Mouse (Mus musculus): ENCODE measurements around the gene Ap5s1.

The Ap5s1 gene

DNA sequence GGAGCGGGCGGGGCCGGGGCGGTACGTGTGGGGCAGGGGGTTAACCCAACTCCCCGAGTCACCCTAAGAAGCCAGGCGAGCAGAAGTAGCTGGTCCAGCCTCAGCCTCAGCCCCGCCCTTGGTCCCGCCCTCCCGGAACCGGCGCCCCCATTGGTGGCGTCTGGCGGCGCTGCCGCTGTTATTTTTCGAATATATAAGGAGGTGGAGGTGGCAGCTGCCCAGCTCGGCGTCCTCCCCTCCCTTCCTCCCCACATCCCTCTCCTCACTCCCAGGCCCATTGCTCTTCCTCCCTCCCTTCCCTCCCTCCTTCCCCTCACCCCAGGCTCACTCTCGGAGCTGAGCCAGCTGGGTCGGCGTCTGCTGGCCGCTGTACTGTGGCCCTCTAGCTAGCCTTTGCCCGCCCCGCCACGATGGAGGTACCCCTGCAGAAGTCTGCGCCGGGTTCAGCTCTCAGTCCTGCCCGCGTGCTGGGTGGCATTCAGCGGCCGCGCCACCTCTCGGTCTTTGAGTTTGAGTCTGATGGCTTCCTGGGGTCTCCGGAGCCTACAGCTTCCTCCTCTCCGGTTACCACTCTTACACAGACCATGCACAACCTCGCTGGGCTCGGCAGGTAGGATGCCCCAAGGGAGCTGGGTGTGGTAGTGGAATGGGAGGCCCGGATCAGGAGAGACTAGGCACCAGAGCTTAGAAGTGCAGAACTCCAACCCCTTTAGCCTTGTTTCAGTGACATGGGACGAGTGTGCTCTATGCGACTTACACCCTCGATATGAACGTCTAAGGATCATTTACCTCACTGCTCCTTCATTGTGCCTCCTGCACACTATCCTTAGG, 19.9 kb upstream of the Ap5s1 start, which contains the start of the genes Cdc25b and Spef1:
Gene Cdc25b (plus strand): TSS at position 179 of the 831 bp plus-strand sequence.
Gene Spef1 (minus strand): TSS at position 512 of the 831 bp plus-strand sequence.
- peak; percentile 54 to 68 for DNase-seq (ENCODE audit: low spot score in 2 of 2)

DNA sequence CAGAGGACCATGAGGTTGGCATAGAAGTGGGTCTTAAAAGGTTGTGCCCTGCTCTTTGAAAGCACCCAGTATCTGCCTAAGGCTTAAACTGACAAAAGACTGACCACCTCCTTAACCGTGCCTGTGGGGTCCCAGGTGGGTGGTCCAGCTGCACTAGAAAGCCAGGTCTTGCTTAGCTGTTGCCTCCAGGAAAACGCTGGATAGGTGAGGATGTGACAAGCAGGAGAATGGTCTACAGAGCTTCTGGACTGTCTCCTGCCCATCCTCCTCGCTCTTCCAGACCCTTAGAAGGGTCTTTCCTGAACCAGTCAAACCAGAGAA, 19.3 kb upstream of the Ap5s1 start:
- DNase-seq (ENCODE audit: low spot score in 2 of 2): no peak

DNA sequence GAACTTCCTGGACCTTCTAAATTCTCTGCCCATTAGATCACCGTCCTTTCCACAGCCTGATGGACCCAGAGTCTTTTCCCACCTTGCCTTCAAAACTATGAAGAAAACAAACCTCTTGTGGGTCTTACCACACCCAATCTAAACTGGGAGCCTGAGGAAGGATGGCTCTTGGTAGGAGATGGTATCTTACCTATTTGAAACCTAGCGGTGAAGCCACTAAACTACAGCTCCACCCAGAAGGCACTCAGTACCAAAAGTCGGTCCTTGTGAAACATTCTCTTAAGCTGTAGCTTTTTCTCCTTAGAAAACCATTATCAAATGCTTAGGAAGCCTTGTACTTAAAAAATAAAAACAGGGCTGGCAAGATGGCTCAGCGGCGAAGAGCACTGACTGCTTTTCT, 18.6 kb upstream of the Ap5s1 start:
- DNase-seq (ENCODE audit: low spot score in 2 of 2): no peak

DNA sequence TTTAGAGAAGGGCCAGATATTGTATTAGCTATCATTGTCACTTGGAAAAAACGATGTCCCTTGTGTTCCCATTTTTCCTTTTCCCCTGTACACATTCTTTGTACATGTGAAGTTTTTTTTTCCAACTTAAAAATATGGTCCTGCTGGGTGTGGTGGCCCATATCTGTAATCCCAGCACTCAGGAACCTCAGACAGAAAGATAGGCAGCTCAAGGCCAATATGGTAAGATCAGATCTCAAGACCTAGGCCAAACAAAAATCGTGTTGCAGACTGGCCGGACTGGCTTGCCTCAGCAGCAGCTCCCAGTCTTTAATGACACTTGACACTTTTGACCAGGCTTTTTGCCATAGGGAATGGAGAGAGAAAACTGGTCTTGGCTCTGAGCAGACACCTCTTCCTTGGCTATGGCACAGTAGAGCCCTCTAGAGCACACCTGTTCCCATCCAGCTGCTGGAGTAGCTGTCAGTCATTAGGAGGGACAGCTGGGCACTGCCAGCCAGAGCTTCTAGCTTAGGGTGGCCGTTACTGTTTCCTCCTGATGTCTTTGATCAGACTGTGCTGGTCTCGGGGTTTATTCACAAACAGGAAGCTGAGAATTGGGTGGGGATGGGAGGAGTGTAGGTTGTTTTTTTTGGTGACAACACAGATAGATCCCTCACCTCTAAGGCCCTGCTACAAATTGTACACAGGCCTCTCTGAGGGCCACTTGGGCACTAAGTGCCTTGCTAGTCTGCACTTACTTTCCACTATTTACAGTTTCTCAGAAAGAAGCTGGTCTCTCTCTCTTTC, 17.2 kb upstream of the Ap5s1 start:
- DNase-seq (ENCODE audit: low spot score in 2 of 2): no peak

DNA sequence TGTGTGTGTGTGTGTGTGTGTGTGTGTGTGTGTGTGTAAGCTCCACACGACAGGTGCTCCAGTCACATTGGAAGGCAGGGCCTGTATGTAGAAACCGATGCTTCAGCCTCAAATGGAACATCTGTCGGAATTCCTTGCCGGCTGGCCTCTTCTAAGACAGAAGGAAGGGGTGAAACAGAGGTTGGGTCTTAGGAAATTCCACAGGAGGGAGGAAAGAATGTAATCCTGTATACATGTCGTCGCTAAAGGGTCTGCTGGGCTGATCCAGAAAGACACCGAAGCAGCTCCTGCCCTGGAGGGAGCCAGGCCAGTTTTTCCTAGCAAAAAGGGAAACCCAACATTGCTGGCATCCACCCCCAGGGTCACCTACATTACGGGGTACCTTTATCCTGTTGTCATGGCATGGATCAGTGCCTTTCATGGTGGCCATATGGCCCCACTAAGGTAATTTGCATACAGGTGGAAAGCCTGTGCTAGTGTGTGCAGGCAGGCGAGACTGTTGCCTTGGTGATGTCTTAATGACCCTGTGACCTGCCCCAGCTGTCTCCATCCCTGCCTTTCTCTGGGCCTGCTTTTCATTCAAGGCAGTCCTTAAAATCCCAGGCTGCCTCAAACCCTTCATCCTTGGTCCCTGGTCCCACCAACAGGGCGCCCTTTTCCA, 16.4 kb upstream of the Ap5s1 start:
- no peak for DNase-seq (ENCODE audit: low spot score in 2 of 2)

DNA sequence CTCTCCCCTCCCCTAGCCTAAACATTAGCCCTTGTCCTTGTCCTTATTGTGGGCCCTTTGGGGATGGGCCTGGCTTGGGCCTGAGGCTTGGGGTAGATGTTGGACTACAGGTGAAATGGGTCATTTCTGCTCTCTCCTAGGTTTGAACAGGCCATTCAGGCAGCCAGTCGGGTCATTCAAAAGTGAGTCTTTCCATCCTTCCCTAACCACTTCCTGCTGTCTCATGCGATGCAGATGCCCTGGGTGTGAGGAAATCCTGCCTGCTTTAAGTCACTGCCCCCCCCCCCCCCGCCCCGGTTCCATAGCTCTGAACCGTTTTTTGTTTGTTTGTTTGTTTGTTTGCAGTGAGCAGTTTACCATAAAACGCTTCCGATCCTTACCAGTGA, 15.9 kb upstream of the Ap5s1 start:
- no peak for DNase-seq (ENCODE audit: low spot score in 2 of 2)

DNA sequence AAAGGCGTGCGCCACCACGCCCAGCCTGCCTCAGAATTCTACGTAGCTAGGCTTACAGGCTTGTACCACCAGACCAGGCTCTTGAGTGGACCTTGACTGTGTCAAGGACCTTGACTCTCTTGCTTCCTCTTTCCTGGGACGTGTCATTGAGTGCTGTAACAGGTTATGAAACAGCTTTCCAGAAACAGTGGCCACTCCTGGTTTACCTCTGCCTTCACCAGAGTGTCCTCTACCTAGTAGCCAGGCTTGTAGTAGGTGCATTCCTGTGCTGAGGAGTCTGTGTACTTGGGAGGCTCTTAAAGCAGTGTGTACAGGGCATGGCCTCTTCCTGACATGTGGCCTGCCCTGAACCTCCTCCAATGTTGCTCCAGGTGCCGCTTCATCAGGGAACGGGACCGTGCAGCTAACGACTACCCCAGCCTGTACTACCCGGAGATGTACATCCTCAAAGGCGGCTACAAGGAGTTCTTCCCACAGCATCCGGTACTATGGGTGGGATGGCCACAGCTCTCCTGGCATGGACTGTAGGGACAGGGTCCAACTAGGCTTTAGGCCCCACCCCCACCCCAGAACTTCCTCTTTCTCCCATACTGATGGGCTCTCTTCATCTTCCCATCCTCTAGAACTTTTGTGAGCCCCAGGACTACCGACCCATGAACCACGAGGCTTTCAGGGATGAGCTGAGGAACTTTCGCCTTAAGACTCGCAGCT, 10.1 kb upstream of the Ap5s1 start:
- no peak for DNase-seq (ENCODE audit: low spot score in 2 of 2)

DNA sequence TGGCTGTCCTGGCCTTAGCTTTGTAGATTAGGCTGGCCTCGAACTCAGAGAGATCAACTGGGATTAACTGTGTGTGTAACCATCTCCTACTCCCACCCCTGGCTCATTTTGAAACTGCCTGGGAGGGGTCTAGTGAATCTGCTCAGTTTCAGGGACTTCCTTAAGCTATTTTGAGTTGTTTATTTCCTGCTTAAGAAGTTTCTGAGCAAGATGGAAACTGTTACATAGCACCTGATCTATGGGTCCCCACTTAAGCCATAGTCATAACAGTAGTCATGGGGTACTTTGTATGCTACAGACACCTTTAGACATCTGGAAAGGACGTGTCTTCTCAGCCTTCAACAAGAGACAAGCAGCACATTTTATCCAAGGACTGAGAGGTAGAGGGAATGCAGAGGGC, 6.2 kb upstream of the Ap5s1 start:
- no peak for DNase-seq (ENCODE audit: low spot score in 2 of 2)

DNA sequence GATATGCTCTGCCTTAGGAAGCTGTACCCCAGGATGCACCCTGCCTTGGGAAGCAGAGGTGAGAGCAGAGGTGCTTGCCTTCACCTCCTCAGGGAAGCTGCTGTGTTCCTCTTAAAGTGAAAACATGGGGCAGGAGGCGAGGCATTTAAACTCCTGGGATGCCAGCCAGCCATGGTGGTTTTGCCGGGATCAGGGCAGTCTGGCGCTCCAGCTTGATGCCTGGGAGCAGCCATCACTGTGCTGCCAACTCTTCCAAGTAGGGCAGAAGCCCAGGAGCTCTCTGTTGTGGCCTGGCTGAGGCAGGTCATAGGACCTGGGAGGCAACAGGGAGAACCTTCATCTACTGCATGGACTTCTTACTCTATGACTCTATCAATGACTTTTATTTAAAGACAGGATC, 5.6 kb upstream of the Ap5s1 start:
- DNase-seq (ENCODE audit: low spot score in 2 of 2): no peak

DNA sequence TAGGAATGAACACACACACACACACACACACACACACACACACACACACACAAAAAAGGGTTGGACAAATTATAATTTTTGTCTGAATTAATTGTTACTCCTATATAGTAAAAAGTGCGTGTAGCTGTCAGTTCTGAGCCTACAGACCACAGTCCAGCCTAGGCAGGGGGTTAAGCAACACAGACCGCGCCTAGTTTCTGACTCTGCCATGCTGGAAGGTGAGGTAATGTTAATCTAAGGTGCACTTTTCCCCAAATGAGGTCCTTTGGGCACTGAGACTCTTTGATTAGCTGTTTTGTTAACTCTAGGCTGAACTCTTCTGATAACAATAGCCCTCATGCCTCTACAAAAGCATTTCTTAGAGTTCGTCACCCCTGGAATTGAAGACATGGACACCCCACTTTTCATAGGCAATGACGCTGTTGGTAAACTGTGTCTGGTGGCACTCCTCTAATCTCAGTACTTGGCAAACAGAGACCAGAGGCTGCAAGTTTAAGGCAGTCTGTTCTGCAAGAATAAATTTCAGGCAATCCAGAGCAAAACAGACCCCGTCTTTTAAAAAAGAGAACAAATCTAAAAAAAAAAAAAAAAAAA, 3.0 kb upstream of the Ap5s1 start:
- no peak for DNase-seq (ENCODE audit: low spot score in 2 of 2)

DNA sequence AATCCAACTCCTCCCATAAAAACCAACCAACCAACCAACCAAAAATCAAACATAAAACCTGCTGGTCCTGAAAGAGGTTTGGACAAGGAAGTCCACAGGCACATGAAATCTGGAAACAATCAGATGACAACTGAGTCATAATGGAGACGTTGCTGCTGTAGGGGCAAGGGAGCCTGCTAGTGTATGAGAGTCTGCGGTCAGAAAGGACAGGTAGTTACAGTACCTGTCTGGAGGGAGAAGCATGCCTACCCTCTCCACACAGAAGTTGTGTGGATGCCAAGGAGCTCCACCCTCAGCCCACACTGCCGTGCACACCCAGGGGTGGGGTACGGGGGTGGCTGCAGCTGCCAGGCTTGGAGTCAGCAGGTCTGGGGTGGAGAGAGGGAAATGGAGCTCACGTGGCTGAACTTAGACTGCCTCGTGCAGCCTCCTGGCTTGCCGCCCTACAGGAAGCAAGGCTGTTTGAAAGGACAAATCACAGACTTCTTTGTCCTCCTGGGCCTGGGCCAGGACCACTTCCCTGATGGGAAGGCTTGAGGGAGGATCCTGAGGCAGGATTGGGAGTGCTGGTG, 2.4 kb upstream of the Ap5s1 start:
- peak; percentile 56 to 84 for DNase-seq (ENCODE audit: low spot score in 2 of 2)

DNA sequence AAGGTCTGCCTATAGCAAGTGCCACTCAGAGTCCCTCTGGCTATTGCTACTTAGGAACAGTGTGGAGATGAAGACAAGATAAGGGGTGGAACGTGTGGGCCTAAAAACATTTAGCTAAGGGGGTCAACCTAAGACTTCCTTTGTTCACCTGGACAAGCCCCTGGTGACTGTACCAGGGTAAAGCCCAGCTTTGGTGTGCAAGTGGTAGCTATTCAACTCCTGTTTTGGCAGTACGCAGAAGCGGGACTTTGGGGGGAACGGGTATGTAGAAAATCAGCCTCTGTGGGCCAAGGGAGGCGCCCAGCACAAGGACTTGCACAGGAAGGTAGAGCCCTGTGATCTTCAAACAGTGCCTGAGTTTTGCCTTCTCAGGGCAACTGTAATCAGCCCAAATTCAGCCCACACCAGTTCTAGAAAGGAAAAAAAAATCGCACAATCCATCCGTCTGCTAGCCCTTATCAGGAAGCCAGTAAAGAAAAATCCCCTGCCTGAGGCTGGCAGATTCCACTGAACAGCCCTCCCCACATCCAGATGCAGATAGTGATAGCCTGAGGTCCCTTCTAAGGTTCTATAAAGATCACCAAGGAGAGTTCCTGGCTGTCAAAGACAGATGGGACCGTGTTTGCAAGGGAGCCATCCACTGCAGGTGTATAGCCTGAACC, 1.2 kb upstream of the Ap5s1 start:
- DNase-seq (ENCODE audit: low spot score in 2 of 2): no peak

DNA sequence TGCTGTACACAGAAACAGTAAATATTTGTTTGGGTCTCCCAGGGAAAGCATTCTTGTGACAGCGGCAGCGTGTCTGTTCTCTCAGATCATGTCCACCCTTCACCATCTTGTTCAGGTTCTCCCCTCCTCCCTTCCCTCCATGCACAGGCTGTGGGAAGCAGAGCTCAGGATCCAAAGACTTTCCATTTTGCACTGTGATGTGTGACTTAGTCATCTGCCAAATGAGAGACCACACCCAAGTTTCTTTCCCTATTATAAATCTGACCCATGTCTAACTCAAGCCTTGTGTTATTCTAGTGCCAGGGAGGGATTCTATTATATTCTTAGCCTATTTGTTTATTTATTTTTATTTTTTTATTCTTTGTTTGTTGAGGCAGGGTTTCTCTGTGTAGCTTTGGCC, 1.5 kb downstream of the Ap5s1 start:
- DNase-seq (ENCODE audit: low spot score in 2 of 2): no peak

DNA sequence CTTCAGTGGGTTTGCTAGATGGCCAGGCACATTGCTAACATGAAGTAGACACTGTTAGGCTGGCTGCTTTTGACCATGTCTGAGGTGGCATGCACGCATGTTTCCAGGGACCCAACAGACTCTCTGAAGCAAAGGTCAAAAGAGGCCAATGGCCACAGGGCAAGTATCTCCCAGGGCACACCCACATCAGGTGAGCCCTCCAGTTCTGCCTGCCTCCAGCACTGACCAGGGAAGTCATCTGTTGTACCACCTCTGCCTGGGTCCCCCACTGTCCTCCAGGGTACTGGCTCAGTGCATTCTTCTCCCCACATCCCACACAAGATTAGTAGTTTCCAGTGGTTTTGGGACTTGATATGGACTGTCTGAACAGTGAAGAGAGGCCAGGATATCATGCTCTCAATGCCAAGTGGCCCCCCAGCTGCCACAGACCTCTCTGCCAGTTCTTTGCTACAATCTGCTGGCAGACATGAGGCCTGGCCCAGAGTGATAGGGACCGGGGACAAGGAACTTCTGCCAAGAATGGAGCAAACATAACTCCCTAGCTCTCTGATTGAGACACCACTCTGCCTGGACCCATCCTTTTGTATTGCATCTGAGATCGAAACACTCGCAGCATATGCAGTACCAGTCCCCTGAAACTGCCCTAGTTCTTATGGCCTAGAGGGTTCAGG, 2.4 kb downstream of the Ap5s1 start:
- DNase-seq (ENCODE audit: low spot score in 2 of 2): no peak

DNA sequence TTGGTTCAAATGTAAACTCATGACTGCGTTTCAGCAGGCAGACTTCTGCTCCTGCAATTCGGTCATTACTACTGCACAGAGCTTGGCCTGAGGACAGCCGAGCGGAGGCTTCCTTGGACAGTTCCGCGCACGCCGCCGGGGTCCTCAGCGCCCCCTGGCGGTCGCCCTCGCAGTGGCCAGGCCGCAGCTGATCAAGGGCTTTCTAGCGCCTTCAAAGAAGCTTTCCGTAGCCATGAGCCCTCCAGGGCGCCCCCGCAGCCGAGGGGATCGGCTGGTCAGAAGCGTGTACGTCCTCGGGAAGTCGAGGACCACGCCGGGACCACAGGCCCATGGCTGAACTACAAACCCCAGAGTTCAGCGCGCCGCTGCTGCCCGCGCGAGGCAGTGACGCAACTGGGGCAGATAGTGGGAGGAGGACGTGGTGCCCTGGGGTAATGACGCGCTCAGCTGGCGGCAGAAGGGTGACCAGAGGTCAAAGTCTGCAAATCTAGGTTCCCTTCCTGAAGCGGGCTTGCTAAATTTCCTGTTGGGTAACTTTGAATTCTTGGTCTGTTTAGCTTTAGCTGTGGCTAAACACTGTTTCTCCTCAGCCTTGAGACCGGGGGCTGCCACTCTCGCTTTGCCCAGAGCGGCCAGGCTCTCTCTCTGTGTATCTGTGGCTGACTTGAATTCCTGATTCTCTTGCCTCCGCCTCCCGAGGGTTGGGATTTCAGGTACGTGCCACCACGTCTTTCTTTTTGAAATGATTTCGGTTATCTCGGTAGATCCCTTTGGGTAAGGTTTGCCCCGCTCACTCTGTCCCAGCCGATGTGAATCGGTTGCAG, 3.3 kb downstream of the Ap5s1 start:
- peak; percentile 91 to 92 for DNase-seq (ENCODE audit: low spot score in 2 of 2)

DNA sequence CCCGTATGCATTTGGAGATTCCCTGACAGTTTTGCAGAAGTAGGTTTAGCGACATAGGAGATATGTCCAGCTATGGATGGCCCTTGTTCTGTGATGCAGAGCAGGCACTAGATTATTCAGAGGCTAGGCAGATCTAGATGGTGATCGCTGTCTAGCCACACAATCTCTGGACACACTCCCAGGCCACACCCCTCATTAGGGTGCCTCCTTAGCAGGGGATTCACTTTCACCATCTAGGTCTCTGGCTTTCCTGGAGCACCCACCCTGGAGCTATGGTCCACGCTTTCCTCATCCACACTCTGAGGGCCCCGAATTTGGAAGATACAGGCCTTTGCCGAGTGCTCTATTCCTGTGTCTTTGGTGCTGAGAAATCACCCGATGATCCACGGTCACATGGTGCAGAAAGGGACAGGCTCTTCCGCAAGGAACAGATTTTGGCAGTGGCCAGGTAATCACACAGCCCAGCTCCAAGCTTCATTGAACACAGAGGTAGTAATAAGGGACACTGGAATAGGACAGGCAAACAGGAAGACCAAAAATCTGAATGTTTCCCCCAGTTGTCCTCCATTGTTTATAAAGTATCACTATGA, 4.2 kb downstream of the Ap5s1 start:
- DNase-seq (ENCODE audit: low spot score in 2 of 2): no peak

DNA sequence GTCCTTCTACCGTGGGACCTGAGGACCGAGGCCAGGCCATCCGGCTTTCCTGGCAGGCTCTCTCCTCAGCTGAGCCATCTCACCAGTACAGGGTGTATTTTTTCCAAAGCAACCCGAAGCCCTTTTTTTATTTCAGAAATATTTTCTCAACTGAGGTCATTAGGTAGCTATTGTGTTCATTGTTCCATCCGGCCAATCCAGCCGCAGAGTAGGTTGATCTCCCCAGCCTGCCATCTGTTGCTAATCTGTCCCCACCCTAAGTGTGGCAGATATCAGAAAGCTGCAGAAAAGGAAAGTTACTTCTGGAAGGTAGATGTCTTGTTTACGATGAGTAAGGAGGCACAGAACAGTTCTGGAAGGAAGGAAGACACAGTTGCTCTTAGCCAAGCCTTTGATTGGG, 6.9 kb downstream of the Ap5s1 start:
- DNase-seq (ENCODE audit: low spot score in 2 of 2): no peak

DNA sequence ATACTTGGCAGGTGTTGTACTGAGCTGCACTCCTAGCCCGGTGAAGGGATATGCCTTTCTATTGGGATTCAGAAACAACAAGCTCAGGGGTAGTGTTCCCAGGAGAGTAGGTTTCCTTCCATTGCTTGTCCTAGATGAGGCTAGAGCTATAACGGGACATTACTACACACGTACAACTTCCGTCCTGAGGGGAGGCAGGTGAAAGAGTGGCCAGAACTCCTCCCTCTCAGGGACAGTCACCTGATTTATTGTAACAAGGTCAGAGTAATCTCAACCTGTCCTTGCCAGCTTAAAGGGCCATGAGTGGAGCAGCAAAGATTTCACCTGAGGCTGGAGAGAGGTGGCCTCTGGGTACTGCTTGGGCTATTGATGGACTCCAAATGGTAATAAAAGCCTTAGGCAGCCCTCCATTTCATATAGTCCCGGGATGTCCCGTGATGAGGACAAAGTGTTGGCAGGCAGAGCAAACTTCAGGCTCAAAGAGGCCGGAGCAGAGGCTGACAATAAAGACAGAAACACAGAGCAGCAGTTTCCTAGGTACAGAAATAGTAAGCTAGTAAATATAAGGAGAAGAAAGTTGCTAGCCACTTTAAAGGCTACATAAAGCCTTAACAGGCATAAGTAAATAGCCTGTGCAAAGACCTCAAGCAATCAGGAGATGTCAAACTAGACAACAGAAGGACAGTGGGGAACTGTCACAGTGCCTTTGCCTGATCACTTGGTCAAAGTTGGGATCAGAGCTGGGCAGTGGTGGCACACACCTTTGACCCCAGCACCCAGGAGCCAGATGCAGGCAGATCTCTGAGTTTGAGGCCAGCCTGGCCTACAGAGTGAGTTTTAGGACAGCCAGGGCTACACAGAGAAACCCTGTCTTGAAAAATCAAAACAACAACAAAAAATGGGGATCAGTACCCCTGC, 9.3 kb downstream of the Ap5s1 start:
- DNase-seq (ENCODE audit: low spot score in 2 of 2): no peak
